Mouse (Mus musculus) G1E (cell line): ENCODE data around the gene Olfml1.

Source experiments
- CTCF ChIP-seq: IDR thresholded peaks from 2 replicates; pipeline ENCODE4 v1.5.1; 2012; ENCODE audit warnings: low read depth, low read length, inconsistent platforms, mixed read lengths
- TAL1 ChIP-seq: conservative IDR thresholded peaks from 2 replicates; pipeline ENCODE4 v1.6.1; 2012; ENCODE audit warnings: low read depth, low read length, inconsistent platforms, mixed read lengths

- TF ChIP-seq CTCF (no peak), TAL1 (no peak)
Measured at GRCm38 (mm10) chr7:107628383-107628782, 61.1 kb downstream of the Olfml1 start.
